In genomic region chr9:61550326-61550725, GRCm38 (mm10) we compare ENCODE assay signal across 24 mouse cellular contexts.
DNase-seq lines count a peak whose midpoint lies in the region; ATAC-seq and TF ChIP-seq lines count a peak whose summit lies in the region.
"Had no signal": no experiment of that assay in that cellular context is flagged by ENCODE, and none has a peak within 500 bp of the region (broad histone marks: within the 10 kb centered on the region; RNA-seq: fewer than 3 reads in every experiment).

No protein-coding gene starts in this region.

- peaks cover 18% of the 10 kb centered on the region for H3K4me1 ChIP-seq in forebrain, embryonic 11.5 days (replicated peaks; ENCODE audit: control insufficient read depth, insufficient read depth, low read length)
- peaks cover 30% of the 10 kb centered on the region for H3K4me1 ChIP-seq in forebrain, embryonic 16.5 days (replicated peaks; ENCODE audit: control insufficient read depth, insufficient read depth, low read length)
- peaks cover 38% of the 10 kb centered on the region for H3K4me1 ChIP-seq in midbrain, embryonic 13.5 days (replicated peaks)
- H3K4me1 ChIP-seq in midbrain, postnatal 0 days (ENCODE audit: insufficient read depth, low read length), result no peaks in the 10 kb centered on the region
- peaks cover 25% of the 10 kb centered on the region; the same call in 1 of the 2 replicates for H3K4me1 ChIP-seq in forebrain, embryonic 14.5 days (ENCODE audit: control insufficient read depth, insufficient read depth, low read length)
- 0 out of 2 replicates have a peak, but pooled peaks cover under 1% of the 10 kb centered on the region for H3K4me1 ChIP-seq in hindbrain, postnatal 0 days (ENCODE audit: insufficient read depth, low read length)
- H3K4me1 ChIP-seq: embryonic facial prominence, embryonic 15.5 days; megakaryocyte, embryonic 14.5 days; stomach, embryonic 15.5 days had no signal

- no peak for TF ChIP-seq CTCF in midbrain, postnatal 0 days (IDR thresholded peaks at IDR 0.05)
- TF ChIP-seq CTCF in hindbrain, postnatal 0 days (IDR thresholded peaks at IDR 0.05; ENCODE audit: low read depth), result no peak

- no peak for DNase-seq in forebrain, embryonic 11.5 days (ENCODE audit: low spot score)
- no peak for DNase-seq in midbrain, postnatal 0 days (ENCODE audit: low spot score)
- DNase-seq in forebrain, embryonic 14.5 days (ENCODE audit: low spot score), result peak; percentile 52
- DNase-seq in hindbrain, postnatal 0 days (ENCODE audit: low spot score), result no peak
- no peak for DNase-seq in adrenal gland, adult 18-20 months (ENCODE audit: low spot score in 2 of 2)
- DNase-seq: adrenal gland, postnatal 14 days; cerebellum, postnatal 36 days; gastrocnemius, postnatal 14 days; heart, adult 11 months; kidney, adult 9 months; kidney, postnatal 25 days; lung, embryonic 14.5 days; thymus, adult 18-20 months; thymus, postnatal 36 days had no signal

- peak; percentile 44; the same call in 1 of the 2 replicates for ATAC-seq in forebrain, embryonic 11.5 days (replicated peaks; ENCODE audit: low FRiP score)
- ATAC-seq in forebrain, embryonic 16.5 days, result no peak
- peak; percentile 40 for ATAC-seq in midbrain, embryonic 13.5 days
- no peak for ATAC-seq in midbrain, postnatal 0 days (ENCODE audit: low FRiP score)
- ATAC-seq in forebrain, embryonic 14.5 days, result peak; percentile 47
- peak; percentile 10; the same call in 1 of the 2 replicates for ATAC-seq in hindbrain, postnatal 0 days
- ATAC-seq: intestine, embryonic 16.5 days had no signal

- no peak overlapping the region for H3K4me3 ChIP-seq in forebrain, embryonic 11.5 days (ENCODE audit: low read depth, low read length)
- no peak overlapping the region for H3K4me3 ChIP-seq in forebrain, embryonic 16.5 days (replicated peaks; ENCODE audit: low read length)
- H3K4me3 ChIP-seq in midbrain, embryonic 13.5 days (replicated peaks), result no peak overlapping the region
- no peak overlapping the region for H3K4me3 ChIP-seq in midbrain, postnatal 0 days (ENCODE audit: low read depth, low read length)
- no peak overlapping the region for H3K4me3 ChIP-seq in forebrain, embryonic 14.5 days (ENCODE audit: low read depth, low read length)
- no peak overlapping the region for H3K4me3 ChIP-seq in hindbrain, postnatal 0 days (ENCODE audit: low read length)
- H3K4me3 ChIP-seq: embryonic facial prominence, embryonic 15.5 days; hindbrain, embryonic 15.5 days; limb, embryonic 15.5 days; megakaryocyte, embryonic 14.5 days; stomach, embryonic 15.5 days had no signal

- H3K4me2 ChIP-seq in forebrain, embryonic 11.5 days (ENCODE audit: low read depth, low read length, severe bottlenecking), result no peak overlapping the region
- H3K4me2 ChIP-seq in forebrain, embryonic 16.5 days (ENCODE audit: low read length), result no peak overlapping the region
- H3K4me2 ChIP-seq in midbrain, embryonic 13.5 days (replicated peaks), result no peak overlapping the region
- no peak overlapping the region for H3K4me2 ChIP-seq in midbrain, postnatal 0 days (ENCODE audit: low read depth, low read length, poor library complexity, severe bottlenecking)
- no peak overlapping the region for H3K4me2 ChIP-seq in forebrain, embryonic 14.5 days (ENCODE audit: low read length)
- no peak overlapping the region for H3K4me2 ChIP-seq in hindbrain, postnatal 0 days (ENCODE audit: low read depth, low read length)
- H3K4me2 ChIP-seq: embryonic facial prominence, embryonic 15.5 days; heart, embryonic 11.5 days; hindbrain, embryonic 15.5 days; limb, embryonic 15.5 days; lung, embryonic 14.5 days; stomach, embryonic 15.5 days had no signal

- H3K36me3 ChIP-seq in forebrain, embryonic 11.5 days (ENCODE audit: control insufficient read depth, insufficient read depth, low read length), result no peaks in the 10 kb centered on the region
- no peaks in the 10 kb centered on the region for H3K36me3 ChIP-seq in forebrain, embryonic 16.5 days (ENCODE audit: control insufficient read depth, insufficient read depth)
- no peaks in the 10 kb centered on the region for H3K36me3 ChIP-seq in midbrain, embryonic 13.5 days
- H3K36me3 ChIP-seq in midbrain, postnatal 0 days (ENCODE audit: insufficient read depth, low read length), result no peaks in the 10 kb centered on the region
- no peaks in the 10 kb centered on the region for H3K36me3 ChIP-seq in forebrain, embryonic 14.5 days (ENCODE audit: control insufficient read depth, insufficient read depth, low read length)
- H3K36me3 ChIP-seq in hindbrain, postnatal 0 days (ENCODE audit: insufficient read depth, low read length), result no peaks in the 10 kb centered on the region
- H3K36me3 ChIP-seq: embryonic facial prominence, embryonic 15.5 days; hindbrain, embryonic 15.5 days; limb, embryonic 15.5 days; stomach, embryonic 15.5 days had no signal

- no peak overlapping the region for H3K9ac ChIP-seq in forebrain, embryonic 11.5 days (ENCODE audit: low read length)
- H3K9ac ChIP-seq in forebrain, embryonic 16.5 days (replicated peaks; ENCODE audit: low read depth, low read length), result no peak overlapping the region
- no peak overlapping the region for H3K9ac ChIP-seq in midbrain, embryonic 13.5 days (replicated peaks)
- no peak overlapping the region for H3K9ac ChIP-seq in midbrain, postnatal 0 days (replicated peaks; ENCODE audit: low read length, poor library complexity, severe bottlenecking)
- no peak overlapping the region for H3K9ac ChIP-seq in forebrain, embryonic 14.5 days (ENCODE audit: low read length)
- no peak overlapping the region for H3K9ac ChIP-seq in hindbrain, postnatal 0 days (replicated peaks; ENCODE audit: low read length)
- H3K9ac ChIP-seq: embryonic facial prominence, embryonic 15.5 days; hindbrain, embryonic 15.5 days; limb, embryonic 15.5 days; liver, embryonic 14.5 days; lung, embryonic 14.5 days; stomach, embryonic 15.5 days had no signal

- peak overlapping the region; percentile 14; the same call in 1 of the 2 replicates for H3K27ac ChIP-seq in forebrain, embryonic 11.5 days (ENCODE audit: low read depth, low read length)
- H3K27ac ChIP-seq in forebrain, embryonic 16.5 days (ENCODE audit: low read length), result no peak overlapping the region
- H3K27ac ChIP-seq in midbrain, embryonic 13.5 days, result no peak overlapping the region
- H3K27ac ChIP-seq in midbrain, postnatal 0 days (ENCODE audit: low read depth, low read length), result no peak overlapping the region
- no peak overlapping the region; the same call in 1 of the 2 replicates for H3K27ac ChIP-seq in forebrain, embryonic 14.5 days (ENCODE audit: low read depth, low read length)
- H3K27ac ChIP-seq in hindbrain, postnatal 0 days, result no peak overlapping the region
- H3K27ac ChIP-seq: embryonic facial prominence, embryonic 15.5 days; hindbrain, embryonic 15.5 days; limb, embryonic 15.5 days; liver, embryonic 14.5 days; stomach, embryonic 15.5 days had no signal

- 0 out of 2 replicates have a peak, but pooled peaks cover 2% of the 10 kb centered on the region for H3K27me3 ChIP-seq in forebrain, embryonic 11.5 days (ENCODE audit: control insufficient read depth, insufficient read depth, low read length)
- no peaks in the 10 kb centered on the region for H3K27me3 ChIP-seq in forebrain, embryonic 16.5 days (replicated peaks; ENCODE audit: control insufficient read depth, insufficient read depth, low read length)
- H3K27me3 ChIP-seq in midbrain, embryonic 13.5 days, result peaks cover 6% of the 10 kb centered on the region; the same call in 1 of the 2 replicates
- no peaks in the 10 kb centered on the region for H3K27me3 ChIP-seq in midbrain, postnatal 0 days (ENCODE audit: insufficient read depth, low read length)
- no peaks in the 10 kb centered on the region for H3K27me3 ChIP-seq in forebrain, embryonic 14.5 days (replicated peaks; ENCODE audit: control insufficient read depth, insufficient read depth, low read length)
- no peaks in the 10 kb centered on the region for H3K27me3 ChIP-seq in hindbrain, postnatal 0 days (ENCODE audit: insufficient read depth, low read length)
- H3K27me3 ChIP-seq: embryonic facial prominence, embryonic 15.5 days; limb, embryonic 15.5 days; stomach, embryonic 15.5 days had no signal

- no peaks in the 10 kb centered on the region for H3K9me3 ChIP-seq in forebrain, embryonic 11.5 days (ENCODE audit: control insufficient read depth, low read length)
- no peaks in the 10 kb centered on the region for H3K9me3 ChIP-seq in forebrain, embryonic 16.5 days (ENCODE audit: control insufficient read depth, low read length)
- no peaks in the 10 kb centered on the region for H3K9me3 ChIP-seq in midbrain, embryonic 13.5 days
- H3K9me3 ChIP-seq in midbrain, postnatal 0 days (ENCODE audit: low read length), result no peaks in the 10 kb centered on the region
- H3K9me3 ChIP-seq in forebrain, embryonic 14.5 days (replicated peaks; ENCODE audit: control insufficient read depth, low read length), result no peaks in the 10 kb centered on the region
- no peaks in the 10 kb centered on the region for H3K9me3 ChIP-seq in hindbrain, postnatal 0 days (ENCODE audit: low read length)
- H3K9me3 ChIP-seq: embryonic facial prominence, embryonic 15.5 days; hindbrain, embryonic 15.5 days; limb, embryonic 15.5 days; stomach, embryonic 15.5 days had no signal

- 57% methylated on average over 3 of the region's 3 CpGs for WGBS in forebrain, embryonic 11.5 days
- WGBS in forebrain, embryonic 16.5 days, result 24% methylated on average over 3 of the region's 3 CpGs
- whole genome bisulfite sequencing in midbrain, embryonic 13.5 days, result 64% methylated on average over 3 of the region's 3 CpGs
- 71% methylated on average over 3 of the region's 3 CpGs for WGBS in midbrain, postnatal 0 days
- 22% methylated on average over 3 of the region's 3 CpGs for WGBS in forebrain, embryonic 14.5 days
- WGBS in hindbrain, postnatal 0 days, result 52% methylated on average over 3 of the region's 3 CpGs

Comparison
In these comparisons a context has a peak if more than half of its experiments do, and no peak if none do; other contexts are left out.
1. ATAC-seq: peak in forebrain, embryonic 11.5 days (single experiment), midbrain, embryonic 13.5 days (single experiment), forebrain, embryonic 14.5 days (single experiment) and hindbrain, postnatal 0 days (single experiment); none in forebrain, embryonic 16.5 days (single experiment) and midbrain, postnatal 0 days (single experiment).